Mouse (Mus musculus) embryo, embryonic 10.5 days (tissue): ENCODE measurements around the gene Rabep2.
A peak's percentile ranks its signal among the peaks of the same experiment; 100 is the strongest.
"Not testable (repeated sequence)": the region's sequence is repeated elsewhere in the genome, so short reads cannot be mapped to it uniquely, and the experiment has no call there.

Experiments used
- DNase-seq: peaks from one replicate; pipeline ENCODE4 v3.0.0-alpha.2; 2015; ENCODE audit warnings: low spot score

Gene Rabep2

GRCm38 (mm10) chr7:126464836-126465235 is 36.3 kb downstream of the Rabep2 start:
- no peak for DNase-seq

DNA sequence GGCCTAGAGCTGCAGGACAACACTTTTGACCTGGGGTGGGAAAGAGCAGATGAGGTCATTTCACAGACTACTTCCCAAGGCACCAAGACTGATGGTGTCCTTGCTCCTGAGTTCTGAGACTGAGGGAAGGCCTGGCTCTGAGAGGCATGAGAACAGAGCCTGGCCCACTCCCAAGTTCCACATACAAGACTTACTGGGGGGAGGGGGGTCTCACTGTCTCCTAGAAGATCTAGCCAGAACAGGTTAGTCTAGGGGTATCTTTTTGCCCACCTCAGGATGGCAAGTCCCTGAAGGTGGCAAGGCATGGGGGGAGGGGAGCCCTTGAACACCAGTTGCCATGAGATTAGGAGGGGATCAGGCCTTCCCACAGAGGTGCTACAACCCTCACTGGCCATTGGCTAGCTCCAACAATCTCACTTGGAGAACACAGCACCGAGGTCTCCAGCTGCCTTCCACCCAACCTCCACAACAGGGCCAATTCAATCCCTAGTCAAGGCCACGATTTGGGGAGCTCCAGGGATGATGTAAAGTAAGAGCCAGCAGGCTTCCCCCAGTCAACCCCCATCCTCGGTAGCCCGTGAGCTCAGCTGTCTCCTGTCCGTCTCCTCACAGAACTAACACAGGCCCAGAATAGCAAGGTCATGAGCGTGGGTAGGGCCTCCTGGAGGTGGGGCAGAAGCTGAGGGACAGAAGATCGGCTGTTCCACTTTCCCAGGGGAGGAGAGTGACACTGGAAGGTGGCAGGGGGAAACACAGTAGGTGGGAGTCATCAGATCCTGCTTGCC is 36.9 kb downstream of the Rabep2 start:
- no peak for DNase-seq

- DNase-seq, result no peak
Observed at GRCm38 (mm10) chr7:126466116-126466515, 37.6 kb downstream of the Rabep2 start.

DNA sequence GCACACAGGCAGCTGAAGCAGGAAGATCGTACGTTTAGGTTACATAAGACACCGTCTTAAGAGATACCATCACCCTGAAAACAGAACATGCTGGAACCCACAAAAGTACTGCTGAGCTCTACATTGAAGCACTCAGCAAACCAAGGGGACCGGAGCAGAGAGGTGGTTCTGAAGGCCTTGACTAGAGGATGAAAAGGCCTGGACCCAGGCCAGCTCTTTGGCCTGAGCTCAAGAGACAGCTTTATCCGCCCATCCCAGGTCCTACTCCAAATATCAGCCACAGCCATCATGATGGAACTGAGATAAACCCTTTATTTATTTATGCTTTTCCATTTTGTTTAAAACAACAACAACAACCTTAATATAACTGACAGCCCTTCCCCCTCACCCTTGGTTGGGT is 38.1 kb downstream of the Rabep2 start:
- DNase-seq, result no peak

- peak; percentile 56 for DNase-seq
Observed at GRCm38 (mm10) chr7:126467271-126467670, 38.7 kb downstream of the Rabep2 start.

DNA sequence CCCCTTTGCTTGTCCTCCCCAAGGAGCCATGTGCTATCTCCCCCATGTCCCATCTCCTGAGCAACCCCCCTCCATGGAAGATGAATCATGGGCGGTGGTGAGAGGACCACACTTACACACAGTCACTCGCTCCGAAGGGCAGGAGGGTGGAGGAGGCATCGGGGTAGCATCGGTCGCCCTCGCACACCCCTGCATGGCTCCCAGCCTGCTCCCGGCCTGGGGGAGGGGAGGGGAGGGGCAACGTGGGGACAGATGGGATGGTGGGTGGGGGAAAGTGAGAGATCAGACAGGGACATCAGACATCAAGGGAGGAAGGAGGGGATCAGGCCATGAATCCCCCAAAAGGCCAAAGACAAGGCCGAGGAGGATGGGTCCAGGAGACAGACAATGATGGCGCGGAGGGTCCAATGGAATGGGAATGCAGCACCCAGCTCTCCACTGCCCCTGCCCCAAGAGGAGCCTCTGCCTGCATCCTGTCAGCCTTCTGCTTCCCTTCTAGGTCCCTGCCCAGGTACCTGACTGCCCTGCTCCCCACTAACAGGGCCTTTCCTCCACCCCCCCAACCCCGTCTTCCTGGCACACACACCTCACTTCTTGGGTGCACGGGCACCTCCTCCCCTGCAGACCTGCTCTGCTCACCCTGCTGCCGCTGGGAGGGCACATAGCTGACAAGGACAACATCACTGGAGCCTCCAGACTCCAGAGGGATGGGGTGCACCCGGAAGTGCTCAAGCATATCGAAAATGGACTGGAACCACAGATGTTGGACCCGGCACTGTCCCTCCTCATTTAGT is 39.5 kb downstream of the Rabep2 start:
- no peak for DNase-seq

GRCm38 (mm10) chr7:126470077-126470476 is 41.5 kb downstream of the Rabep2 start:
- DNase-seq, result no peak

DNA sequence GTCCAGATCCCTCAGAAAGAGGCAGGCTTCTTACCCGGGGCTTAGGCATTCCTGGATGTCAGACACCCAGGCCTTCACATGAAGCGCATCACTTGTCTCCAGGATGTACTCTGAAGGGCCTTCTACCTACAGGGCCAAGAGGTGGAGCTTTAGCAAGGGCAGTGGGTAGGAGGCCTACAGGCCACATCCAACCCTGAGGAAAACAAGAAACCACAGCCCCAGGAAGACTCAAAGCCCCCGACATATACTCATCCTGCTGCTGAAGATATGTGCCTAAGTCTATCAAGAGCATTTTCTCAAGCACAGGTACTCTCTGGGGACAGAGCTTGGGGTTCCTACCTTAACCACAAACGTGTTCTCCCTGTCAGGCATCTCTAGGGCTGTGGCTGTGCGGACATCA is 42.8 kb downstream of the Rabep2 start:
- DNase-seq, result no peak

DNA sequence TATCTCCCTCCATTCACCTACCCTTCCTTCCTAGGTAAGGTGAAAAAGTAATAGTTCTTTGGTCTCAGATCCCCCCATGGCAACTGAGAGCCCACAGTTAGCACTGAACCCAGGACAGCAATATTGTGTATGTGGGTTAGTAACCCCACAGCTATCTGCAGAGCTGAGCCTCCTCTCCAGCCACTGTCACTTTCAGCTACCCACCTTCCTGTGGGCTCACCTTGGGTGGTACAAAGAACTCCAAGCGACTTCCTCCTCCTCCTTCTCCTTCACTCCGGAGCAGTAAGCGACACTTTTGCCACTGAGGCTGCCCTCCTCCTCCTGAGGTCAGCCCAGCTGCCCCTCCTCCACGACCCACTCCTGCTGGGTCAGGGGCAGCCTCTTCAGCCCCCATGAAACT is 43.3 kb downstream of the Rabep2 start:
- no peak for DNase-seq

DNA sequence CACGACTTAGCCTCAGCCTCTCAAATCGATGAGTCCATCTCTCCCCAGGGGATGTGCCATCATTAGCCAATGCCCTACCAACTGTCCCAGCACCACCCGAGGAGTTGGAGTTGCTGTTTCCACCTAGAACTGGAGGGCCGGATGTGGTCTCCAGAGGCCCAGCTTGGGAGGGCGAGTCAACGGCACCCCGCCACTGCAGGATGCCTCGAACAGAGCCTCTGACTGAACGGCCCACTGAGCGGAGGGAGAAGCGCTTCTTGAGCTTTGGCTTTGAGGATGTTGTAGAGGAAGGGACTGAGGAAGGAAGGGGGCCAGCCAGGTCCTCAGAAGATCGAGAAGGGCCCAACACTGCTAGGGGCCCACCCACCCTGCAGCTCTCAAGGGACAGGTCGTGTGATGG is 43.7 kb downstream of the Rabep2 start:
- DNase-seq, result no peak

DNA sequence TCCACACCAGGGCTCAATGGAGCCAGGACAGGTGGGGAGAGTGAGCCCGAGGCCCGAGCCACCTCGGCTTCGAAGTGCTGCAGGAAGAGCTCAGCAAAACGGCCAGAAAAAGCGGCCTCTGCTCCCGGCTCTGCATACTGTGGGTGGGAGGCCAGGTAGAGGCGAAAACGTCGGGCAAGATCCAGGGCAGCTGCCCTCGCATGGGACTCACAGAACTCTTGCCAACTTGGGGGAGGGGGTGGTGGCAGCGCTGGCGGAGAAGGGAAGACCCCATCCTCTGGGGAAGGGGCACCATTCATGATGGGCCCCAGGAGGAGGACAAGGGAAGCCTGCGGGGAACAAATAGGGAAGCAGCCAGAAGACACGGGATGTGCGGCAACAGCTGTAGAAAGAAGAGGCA is 44.2 kb downstream of the Rabep2 start:
- no peak for DNase-seq

DNA sequence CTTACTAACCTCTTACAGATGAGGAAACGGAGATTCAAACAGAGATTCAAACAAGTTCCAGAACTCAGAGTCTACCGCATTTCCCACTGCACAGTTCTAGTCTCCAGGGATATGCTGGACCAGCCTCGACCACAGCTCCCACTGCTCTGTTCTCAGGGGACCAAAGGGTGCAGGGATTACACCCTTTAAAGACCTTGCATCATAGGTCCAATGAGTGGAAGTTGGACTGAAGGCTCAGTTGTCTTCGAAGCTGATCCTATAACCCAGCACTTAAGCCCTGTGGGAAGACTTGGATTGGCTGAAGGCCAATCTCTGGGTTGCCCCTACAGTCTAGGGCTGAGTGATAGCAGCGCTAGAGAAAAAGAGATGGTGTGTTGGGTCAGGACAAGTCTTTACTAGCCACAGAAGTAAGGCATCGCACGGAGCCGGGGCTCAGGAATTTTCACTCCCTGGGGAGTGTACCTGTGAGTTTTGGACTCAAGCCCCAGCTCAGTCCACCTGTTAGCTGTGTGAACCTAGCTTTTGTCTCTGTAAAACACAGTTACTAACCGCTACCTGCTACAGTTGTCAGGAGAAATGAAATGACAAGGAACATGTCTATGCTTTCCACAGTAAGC is 45.0 kb downstream of the Rabep2 start:
- no peak for DNase-seq

- no peak for DNase-seq
Observed at GRCm38 (mm10) chr7:126474486-126474955, 46.0 kb downstream of the Rabep2 start.

- DNase-seq, result peak; percentile 96
Observed at GRCm38 (mm10) chr7:126474993-126475581, 46.5 kb downstream of the Rabep2 start, which contains the start of gene Sh2b1. Gene Sh2b1 (minus strand): TSS chr7:126475424.

DNA sequence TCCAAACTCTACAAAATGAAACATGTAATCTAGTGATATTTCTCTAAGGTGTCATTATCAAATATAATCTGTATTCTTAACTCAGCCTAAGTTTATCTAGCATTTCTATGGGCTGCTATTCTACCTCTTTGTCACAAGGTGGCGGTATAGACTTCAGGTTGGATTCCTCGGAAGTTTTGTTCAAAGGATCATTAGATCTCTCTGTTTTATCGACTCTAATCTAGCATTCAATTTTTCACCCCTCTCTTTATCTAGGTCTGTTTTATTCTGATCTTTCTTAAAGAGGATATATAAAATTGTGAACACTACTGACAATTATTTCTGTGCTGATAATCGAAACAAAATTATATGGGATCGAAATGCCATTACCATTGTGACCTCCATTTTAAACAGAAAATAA is 53.1 kb downstream of the Rabep2 start:
- DNase-seq, result peak; percentile 74

GRCm38 (mm10) chr7:126482392-126482871 is 53.9 kb downstream of the Rabep2 start:
- DNase-seq, result peak; percentile 90

- DNase-seq, result peak; percentile 99
Observed at GRCm38 (mm10) chr7:126487052-126487483, 58.5 kb downstream of the Rabep2 start, which contains the start of gene Tufm. Gene Tufm (plus strand): TSS chr7:126487361.

GRCm38 (mm10) chr7:126487617-126488385 is 59.2 kb downstream of the Rabep2 start:
- not testable (repeated sequence) for DNase-seq

DNA sequence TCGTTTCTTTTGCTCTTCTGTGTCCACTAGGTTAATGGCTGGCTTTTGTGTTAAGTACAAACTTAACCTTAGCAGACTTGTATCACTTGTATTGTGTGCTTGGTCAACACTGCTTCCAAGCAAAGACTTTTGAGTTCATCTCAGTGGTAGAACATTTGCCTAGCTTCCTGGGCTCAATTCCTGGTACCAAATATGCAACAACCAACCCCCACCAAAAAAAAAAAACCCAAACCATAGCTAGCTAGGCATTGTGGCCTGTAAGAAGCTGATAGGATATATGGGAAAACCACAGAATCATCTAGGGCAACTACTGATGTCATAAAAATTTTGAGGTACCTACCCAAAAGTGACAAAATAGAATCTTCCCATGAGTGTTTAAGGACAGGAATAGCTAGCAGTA is 62.4 kb downstream of the Rabep2 start:
- DNase-seq, result no peak

GRCm38 (mm10) chr7:126491973-126492372 is 63.4 kb downstream of the Rabep2 start:
- DNase-seq, result no peak

- no peak for DNase-seq
Observed at GRCm38 (mm10) chr7:126494120-126494519, 65.6 kb downstream of the Rabep2 start.
